Mouse (Mus musculus) ES-E14 (cell line): ENCODE data around the gene Rasgrp1.

Source experiments
- MAFK ChIP-seq: IDR thresholded peaks from 2 replicates; pipeline ENCODE4 v1.6.1; 2014; ENCODE audit warnings: mild to moderate bottlenecking, low read depth, low read length, inconsistent platforms; ENCODE audit not compliant: insufficient read depth
- ZC3H11A ChIP-seq: IDR thresholded peaks from 2 replicates; pipeline ENCODE4 v1.6.1; 2012; ENCODE audit warnings: low read depth, mild to moderate bottlenecking, inconsistent platforms, low read length, borderline replicate concordance

GRCm38 (mm10) chr2:117255415-117255814 lies 87.4 kb downstream of the Rasgrp1 start:
- no peak for TF ChIP-seq ZC3H11A
- no peak for TF ChIP-seq MAFK
